Mouse (Mus musculus): ENCODE results near the gene Mrpl44. TPM values are rescaled to one million over a fixed set of nuclear protein-coding genes. Genes with fewer than 3 reads are reported as not detected.

Mrpl44 gene
- total RNA-seq, 2 experiments from 2014 or later, result 69.9 to 70.4 TPM

GRCm38 (mm10) chr1:79823951-79824633, 48.3 kb downstream of the Mrpl44 start:
- DNase-seq (ENCODE audit: low spot score), result no peak
- intact Hi-C loops (cut with DNase I), result no loop called here

Other genes with a start within 250 kb of the Mrpl44 start
- gene Ap1s3, start 104.0 kb upstream of the Mrpl44 start, total RNA-seq (2021), result under 1 TPM; 0.08 to 0.56 TPM
- gene Wdfy1, start 125 bp downstream of the Mrpl44 start, total RNA-seq (2021), result 10 to 100 TPM; 16.0 to 18.0 TPM
- 10 to 100 TPM; 18.6 to 20.8 TPM for gene Serpine2, start 85.2 kb downstream of the Mrpl44 start, total RNA-seq (2021)

Measured in heart, postnatal 25 days (tissue).